Mouse (Mus musculus) liver, embryonic 11.5 days (tissue): ENCODE data around the gene Plppr2. TPM values are rescaled to one million over a fixed set of nuclear protein-coding genes. Genes with fewer than 3 reads are reported as not detected.

ENCODE experiments used
- ATAC-seq: fragments of 200-750 bp; cut with Nextera tagmentation; replicated peaks from 2 replicates; pipeline ENCODE4 v1.8.0; 2017; ENCODE audit warnings: moderate number of reproducible peaks, mild to moderate bottlenecking, moderate TSS enrichment, moderate library complexity; ENCODE audit not compliant: low FRiP score
- DNase-seq: peaks from one replicate; pipeline ENCODE4 v3.0.0-alpha.2; 2017; ENCODE audit warnings: low spot score
- H3K27ac ChIP-seq: fragments of 300-500 bp; sonication (generic); 2 replicates; pipeline ENCODE4 v1.5.1; 2014; ENCODE audit warnings: mild to moderate bottlenecking, low read depth, low read length, control low read depth
- H3K27me3 ChIP-seq: fragments of 300-500 bp; sonication (generic); replicated peaks from 2 replicates; pipeline ENCODE4 v1.6.1; 2014; ENCODE audit warnings: low read length, mixed read lengths; ENCODE audit not compliant: control insufficient read depth, insufficient read depth
- H3K36me3 ChIP-seq: fragments of 300-500 bp; sonication (generic); 2 replicates; pipeline ENCODE4 v1.6.1; 2014; ENCODE audit warnings: mild to moderate bottlenecking, low read length, moderate library complexity, mixed read lengths; ENCODE audit not compliant: control insufficient read depth, insufficient read depth
- H3K4me1 ChIP-seq: fragments of 300-500 bp; sonication (generic); replicated peaks from 2 replicates; pipeline ENCODE4 v1.6.1; 2014; ENCODE audit warnings: low read length, mixed read lengths; ENCODE audit not compliant: control insufficient read depth, insufficient read depth
- H3K4me2 ChIP-seq: fragments of 300-500 bp; sonication (generic); 2 replicates; pipeline ENCODE4 v1.6.1; 2014; ENCODE audit warnings: mild to moderate bottlenecking, control low read depth, moderate library complexity
- H3K4me3 ChIP-seq: fragments of 300-500 bp; sonication (generic); 2 replicates; pipeline ENCODE4 v1.5.1; 2014; ENCODE audit warnings: low read depth, low read length, control low read depth
- H3K9ac ChIP-seq: fragments of 300-500 bp; sonication (generic); 2 replicates; pipeline ENCODE4 v1.6.1; 2014; ENCODE audit warnings: low read depth, low read length, control low read depth
- H3K9me3 ChIP-seq: fragments of 300-500 bp; sonication (generic); 2 replicates; pipeline ENCODE4 v1.6.1; 2016; ENCODE audit warnings: low read length, inconsistent platforms, mixed read lengths; ENCODE audit not compliant: control insufficient read depth
- WGBS: fragments of 180-500 bp; shearing (Covaris S2); extraction: QIAGEN DNeasy Blood & Tissue Kit; methylation state at CpG from one replicate; pipeline ENCODE4 v1.1.7; 2014; 5-methylcytosine and 5-hydroxymethylcytosine counted together
- polyA plus RNA-seq: library from polyadenylated mRNA; unstranded; fragments of >200 nt; fragmentation: Nextera tagmentation; extraction: Ambion mirVana; gene quantifications from 2 replicates; pipeline ENCODE4 v1.2.1, GENCODE M21; 2014

The Plppr2 gene
- polyA plus RNA-seq, 1 experiment from 2014 or later, result 7.2 TPM

DNA sequence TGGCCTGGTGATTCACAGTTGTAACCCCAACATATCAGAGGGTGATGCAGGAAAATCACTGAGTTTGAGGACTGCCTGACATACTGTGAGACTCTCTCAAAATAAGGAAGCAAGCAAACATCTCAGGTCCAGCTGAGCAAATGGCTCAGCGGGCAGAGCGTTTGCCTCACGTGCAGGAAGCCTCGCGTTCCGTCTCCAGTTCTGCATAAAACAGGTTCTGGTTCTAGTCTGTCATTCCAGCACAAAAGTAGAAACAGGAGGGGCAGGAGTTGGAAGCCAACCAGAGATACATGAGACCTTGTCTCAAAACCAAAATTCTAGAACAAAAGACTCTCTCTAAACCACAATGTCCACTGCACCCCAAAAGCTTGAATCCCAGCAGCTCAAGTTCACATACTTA, 10.0 kb upstream of the Plppr2 start:
- peaks cover 18% of the 10 kb centered on the region for H3K4me1 ChIP-seq
- no peaks in the 10 kb centered on the region for H3K9me3 ChIP-seq
- no peak overlapping the region for H3K27ac ChIP-seq
- H3K36me3 ChIP-seq, result no peaks in the 10 kb centered on the region
- peak overlapping the region; percentile 68 for H3K4me2 ChIP-seq
- H3K27me3 ChIP-seq, result no peaks in the 10 kb centered on the region
- H3K4me3 ChIP-seq, result peak overlapping the region; percentile 56
- 3% methylated on average over 6 of the region's 6 CpGs for WGBS
- ATAC-seq, result no peak
- no peak for DNase-seq
- peak overlapping the region; percentile 63 for H3K9ac ChIP-seq

DNA sequence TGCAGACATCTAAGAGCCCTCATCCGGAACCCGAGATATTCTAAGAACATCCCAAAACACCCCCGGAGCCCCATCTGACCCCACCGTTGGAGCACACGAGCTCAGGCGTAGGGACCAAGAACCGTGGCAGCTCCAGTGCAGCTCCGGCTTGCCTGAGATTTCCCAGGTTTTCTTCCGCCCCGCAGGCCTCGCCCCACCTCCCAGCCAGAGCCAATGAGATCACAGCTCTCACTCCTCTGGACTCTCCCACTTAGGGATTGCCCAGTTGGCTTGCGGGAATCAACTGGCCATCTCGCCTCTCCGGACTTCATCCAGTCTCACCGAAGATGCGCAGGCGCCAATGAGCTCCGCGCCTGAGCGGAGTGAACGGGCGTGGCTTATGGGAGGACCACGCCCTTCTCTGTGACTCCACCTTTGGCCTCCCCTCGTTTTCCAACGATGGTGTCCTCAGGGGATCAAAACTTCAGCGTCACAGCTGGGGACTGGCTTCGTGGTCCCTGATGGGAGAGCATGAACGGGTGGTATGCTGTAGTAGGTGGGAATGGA, 9.6 kb upstream of the Plppr2 start, which contains the start of the genes Ccdc159 and Tmem205:
Gene Ccdc159, plus strand, starts transcription at position 264 of the 546 bp plus-strand sequence.
Gene Tmem205, minus strand, starts transcription at position 349 of the 546 bp plus-strand sequence.
- peak within 1 kb of the TSS; percentile 56 for H3K4me3 ChIP-seq
- peak within 1 kb of the TSS; percentile 68 for H3K4me2 ChIP-seq
- under 1% methylated on average over 28 of the region's 28 CpGs for WGBS
- peak within 1 kb of the TSS; percentile 63 for H3K9ac ChIP-seq
- H3K9me3 ChIP-seq, result no peaks in the 10 kb centered on the region
- H3K27ac ChIP-seq, result no peak within 1 kb of the TSS
- ATAC-seq (peak; percentile 83), DNase-seq (peak; percentile 83)
- no peaks in the 10 kb centered on the region for H3K36me3 ChIP-seq
- no peaks in the 10 kb centered on the region for H3K27me3 ChIP-seq
- H3K4me1 ChIP-seq, result peaks cover 22% of the 10 kb centered on the region

DNA sequence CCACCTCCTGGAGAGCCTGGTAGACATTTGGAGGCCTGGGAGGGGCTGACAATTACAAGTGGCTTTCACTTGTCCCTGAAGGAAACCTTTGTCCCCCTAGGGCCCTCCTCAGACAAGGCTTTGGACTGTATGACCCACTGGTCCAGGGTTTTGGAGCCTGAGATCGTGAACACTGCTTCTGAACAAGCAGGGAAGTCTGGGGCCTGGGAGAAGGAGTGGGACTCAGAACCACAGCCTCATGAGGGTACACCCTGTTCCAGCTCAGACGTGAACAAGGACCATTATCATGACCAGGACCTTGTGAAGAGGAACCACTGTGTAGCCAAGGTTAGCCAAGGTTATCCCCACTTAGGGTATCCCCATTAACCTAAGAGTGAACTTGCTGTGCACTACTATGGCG, 7.6 kb upstream of the Plppr2 start:
- no peak overlapping the region for H3K9ac ChIP-seq

DNA sequence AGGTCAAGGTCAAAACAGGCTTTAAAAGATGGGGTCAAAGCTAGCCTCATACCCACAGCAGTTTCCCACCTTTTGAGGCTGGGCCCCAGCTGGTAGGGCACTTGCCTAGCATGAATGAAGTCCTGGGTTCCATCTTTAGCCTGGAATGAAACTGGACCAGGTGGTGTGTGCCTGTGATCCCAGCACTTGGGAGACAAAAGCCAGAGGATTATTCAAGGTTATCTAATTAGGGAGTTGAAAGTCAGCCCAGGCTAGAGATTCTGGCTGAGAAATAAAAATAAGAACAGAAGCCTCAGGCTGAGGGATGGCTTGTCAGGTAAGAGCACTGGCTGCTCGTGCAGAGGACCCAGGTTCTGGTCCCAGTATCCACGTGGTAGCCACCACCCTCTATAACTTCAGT, 4.8 kb upstream of the Plppr2 start:
- H3K27me3 ChIP-seq, result no peaks in the 10 kb centered on the region
- ATAC-seq, result no peak
- DNase-seq, result no peak
- H3K4me2 ChIP-seq, result no peak overlapping the region
- no peak overlapping the region for H3K27ac ChIP-seq
- H3K4me3 ChIP-seq, result no peak overlapping the region
- H3K4me1 ChIP-seq, result peaks cover 27% of the 10 kb centered on the region
- no peaks in the 10 kb centered on the region for H3K9me3 ChIP-seq
- no peak overlapping the region for H3K9ac ChIP-seq
- 46% methylated on average over 2 of the region's 2 CpGs for WGBS
- H3K36me3 ChIP-seq, result no peaks in the 10 kb centered on the region

More for the DNA sequence above, 7.6 kb upstream of the Plppr2 start:
- no peak overlapping the region for H3K4me3 ChIP-seq
- no peak for DNase-seq
- H3K4me1 ChIP-seq, result peaks cover 30% of the 10 kb centered on the region
- H3K27me3 ChIP-seq, result no peaks in the 10 kb centered on the region
- H3K27ac ChIP-seq, result no peak overlapping the region
- 74% methylated on average over 3 of the region's 3 CpGs for WGBS
- no peak overlapping the region for H3K4me2 ChIP-seq
- no peak for ATAC-seq
- H3K9me3 ChIP-seq, result no peaks in the 10 kb centered on the region
- H3K36me3 ChIP-seq, result no peaks in the 10 kb centered on the region

DNA sequence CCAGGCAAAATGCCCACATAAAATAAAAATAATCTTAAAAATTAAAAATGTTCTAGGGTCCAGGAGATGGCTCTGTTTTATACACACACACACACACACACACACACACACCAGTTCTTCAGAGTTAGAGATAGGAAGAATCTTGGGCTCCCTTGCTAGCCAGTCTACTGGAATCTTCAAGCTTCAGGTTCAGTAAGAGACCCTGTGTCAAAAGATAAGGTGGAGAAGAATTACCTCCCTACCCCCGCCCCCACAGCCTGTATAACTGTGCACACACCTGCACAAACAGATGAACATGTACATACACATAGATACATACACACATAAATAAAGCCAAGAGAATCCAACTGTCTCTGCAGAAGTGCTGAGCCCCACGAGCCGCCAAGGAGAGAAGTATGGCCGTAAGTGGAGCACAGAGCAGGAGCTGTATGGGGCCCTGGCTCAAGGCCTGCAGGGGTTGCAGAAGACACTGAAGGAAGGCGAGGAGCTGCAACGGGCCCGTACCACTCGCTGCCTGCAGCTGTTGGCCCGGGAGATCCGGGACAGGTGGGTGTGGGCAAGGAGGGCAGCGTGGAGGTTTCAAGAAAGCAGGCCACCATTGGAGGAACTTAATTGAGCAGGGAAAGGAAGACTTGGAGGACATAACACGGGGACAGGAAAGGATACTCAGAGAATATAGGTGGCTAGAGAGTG, 4.2 kb upstream of the Plppr2 start:
- H3K4me2 ChIP-seq, result peak overlapping the region; percentile 20; the same call in 1 of the 2 replicates
- DNase-seq (no peak), ATAC-seq (no peak)
- WGBS, result 56% methylated on average over 12 of the region's 12 CpGs
- H3K4me3 ChIP-seq, result no peak overlapping the region
- no peak overlapping the region for H3K27ac ChIP-seq
- H3K27me3 ChIP-seq, result no peaks in the 10 kb centered on the region
- H3K9me3 ChIP-seq, result no peaks in the 10 kb centered on the region
- no peaks in the 10 kb centered on the region for H3K36me3 ChIP-seq
- peaks cover 27% of the 10 kb centered on the region for H3K4me1 ChIP-seq
- H3K9ac ChIP-seq, result no peak overlapping the region

DNA sequence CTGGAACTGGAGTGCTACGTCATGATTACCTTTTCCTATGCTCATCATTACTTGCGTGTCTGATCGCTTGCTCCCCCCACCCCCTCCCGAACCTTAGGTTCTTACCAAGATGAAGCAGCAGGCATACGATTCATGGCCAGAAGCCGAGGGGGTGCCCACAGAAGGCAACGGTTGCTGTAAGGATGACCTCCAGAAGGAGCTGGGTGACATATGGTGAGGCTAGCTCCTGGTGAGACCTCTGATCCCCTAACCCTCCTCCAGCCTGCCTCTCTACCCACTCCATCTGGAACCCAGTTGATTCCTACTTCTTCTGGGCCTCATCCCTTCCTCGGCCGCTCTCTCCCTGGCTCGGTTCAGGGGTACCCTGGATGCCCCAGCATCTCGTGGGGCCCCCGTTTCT, 2.8 kb upstream of the Plppr2 start:
- WGBS, result 83% methylated on average over 12 of the region's 12 CpGs
- ATAC-seq, result no peak
- Histone ChIP-seq H3K36me3 (no peaks in the 10 kb centered on the region), H3K4me3 (no peak overlapping the region), H3K27me3 (no peaks in the 10 kb centered on the region), H3K4me2 (no peak overlapping the region), H3K9ac (no peak overlapping the region), H3K4me1 (peaks cover 27% of the 10 kb centered on the region), H3K9me3 (no peaks in the 10 kb centered on the region), H3K27ac (no peak overlapping the region)
- no peak for DNase-seq

DNA sequence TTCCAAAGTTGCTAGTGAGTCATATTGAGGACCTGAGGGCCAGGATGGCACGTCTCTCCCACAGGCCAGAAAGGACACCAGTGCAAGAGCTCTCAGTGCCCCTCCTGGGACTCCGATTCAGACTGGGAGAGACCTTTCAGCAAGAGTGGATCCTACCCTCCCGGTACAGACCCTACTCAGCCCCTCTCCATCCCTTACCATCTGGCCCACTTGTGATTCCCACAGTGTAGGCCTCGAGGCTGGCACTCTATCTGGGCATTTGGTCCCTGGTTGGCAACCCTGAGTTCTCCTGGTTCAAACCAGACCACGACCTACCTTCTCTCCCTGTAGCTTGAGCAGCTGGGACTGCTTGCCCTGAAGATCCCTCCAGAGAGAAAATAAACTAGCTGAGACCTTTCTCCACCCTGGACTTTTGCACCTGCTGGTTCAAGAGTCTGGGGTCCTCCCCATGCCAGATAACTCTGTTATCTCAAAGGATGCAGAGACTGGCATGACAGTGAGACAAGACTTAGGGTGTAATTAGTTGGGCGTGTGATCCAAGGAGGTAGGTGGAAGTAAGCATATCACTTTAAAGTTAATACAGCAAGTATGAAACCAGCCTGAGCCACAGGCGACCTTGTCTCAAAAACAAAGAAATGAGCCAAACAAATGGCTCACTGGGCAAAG, 1.2 kb upstream of the Plppr2 start:
- no peaks in the 10 kb centered on the region for H3K27me3 ChIP-seq
- H3K4me2 ChIP-seq, result no peak overlapping the region
- H3K4me3 ChIP-seq, result no peak overlapping the region
- peaks cover 27% of the 10 kb centered on the region for H3K4me1 ChIP-seq
- no peaks in the 10 kb centered on the region for H3K36me3 ChIP-seq
- H3K27ac ChIP-seq, result no peak overlapping the region
- no peak overlapping the region for H3K9ac ChIP-seq
- 72% methylated on average over 7 of the region's 7 CpGs for WGBS
- H3K9me3 ChIP-seq, result no peaks in the 10 kb centered on the region
- ATAC-seq, result no peak
- DNase-seq, result no peak

DNA sequence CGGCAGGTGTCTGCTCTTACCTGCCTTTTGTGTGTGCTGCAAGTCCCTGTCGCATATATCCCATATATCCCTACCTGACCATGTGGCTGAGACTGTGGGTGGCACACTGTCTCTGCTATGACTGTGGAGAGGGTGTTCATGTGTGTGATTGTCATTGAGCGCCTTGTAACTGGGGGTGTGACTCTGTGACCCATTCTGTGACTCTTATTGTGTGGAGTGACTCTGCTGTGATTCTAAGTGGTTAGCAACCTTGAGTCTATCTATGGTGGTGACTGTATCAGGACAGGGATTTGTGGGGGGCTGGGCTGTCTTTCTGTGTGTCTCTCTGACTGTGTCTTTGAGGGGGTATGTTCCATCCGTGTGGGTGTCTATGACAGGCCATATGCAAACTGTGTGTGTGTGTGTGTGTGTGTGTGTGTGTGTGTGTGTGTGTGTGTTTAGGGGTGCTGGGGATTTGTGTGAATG, 910 bp downstream of the Plppr2 start:
- Histone ChIP-seq H3K9me3 (no peaks in the 10 kb centered on the region), H3K4me1 (peaks cover 16% of the 10 kb centered on the region), H3K36me3 (no peaks in the 10 kb centered on the region), H3K4me3 (no peak overlapping the region; the same call in 1 of the 2 replicates), H3K9ac (no peak overlapping the region), H3K4me2 (peak overlapping the region; percentile 84), H3K27ac (no peak overlapping the region), H3K27me3 (no peaks in the 10 kb centered on the region)
- ATAC-seq (no peak), DNase-seq (no peak)
- 86% methylated on average over 4 of the region's 4 CpGs for WGBS
